ENCODE assay signal across 8 mouse cellular contexts in the genomic region with DNA sequence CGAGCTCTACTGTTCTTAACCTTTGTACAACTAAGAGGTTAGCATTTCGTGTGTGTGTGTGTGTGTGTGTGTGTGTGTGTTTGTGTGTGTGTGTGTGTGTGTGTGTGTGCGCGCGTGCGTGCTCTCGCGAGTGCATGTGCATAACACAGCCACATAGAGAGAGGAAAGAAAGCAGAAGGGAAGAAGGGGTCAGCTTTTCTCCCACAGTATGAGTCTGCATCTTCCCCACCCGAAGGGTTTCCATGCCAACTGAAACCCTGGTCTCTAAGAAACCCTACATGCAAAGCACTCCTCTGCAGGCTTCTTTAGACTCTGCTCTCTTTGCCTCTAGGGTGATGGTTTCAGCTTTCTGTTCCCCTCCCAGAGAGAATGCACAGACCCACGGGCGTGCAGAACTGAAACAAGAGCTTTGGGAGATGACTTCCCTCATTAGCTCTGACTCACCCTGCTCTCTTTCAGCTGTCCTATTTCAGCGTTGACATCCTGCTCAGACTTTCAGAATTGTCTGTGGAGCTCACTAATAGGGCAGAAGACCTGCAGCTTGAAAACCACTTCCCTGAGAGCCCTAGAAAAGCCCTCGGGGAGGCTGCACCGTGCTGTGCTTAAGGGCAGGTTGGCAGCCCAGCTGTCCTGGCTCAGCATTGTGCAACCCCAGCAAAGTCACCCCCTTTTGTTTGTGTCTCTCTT. TPM values are rescaled to one million over a fixed set of nuclear protein-coding genes. Genes with fewer than 3 reads are reported as not detected.
A peak's percentile ranks its signal among the peaks of the same experiment; 100 is the strongest.
DNase-seq lines count a peak whose midpoint lies in the region; ATAC-seq lines count a peak whose summit lies in the region.

No protein-coding gene starts in this region.

- no peak overlapping the region for H3K4me2 ChIP-seq in embryonic facial prominence, embryonic 14.5 days (ENCODE audit: low read depth, low read length)
- H3K4me2 ChIP-seq in neural tube, embryonic 15.5 days = no peak overlapping the region

- no peaks in the 10 kb centered on the region for H3K9me3 ChIP-seq in heart, embryonic 10.5 days
- no peaks in the 10 kb centered on the region for H3K9me3 ChIP-seq in embryonic facial prominence, embryonic 14.5 days (ENCODE audit: control insufficient read depth, low read length)
- no peaks in the 10 kb centered on the region for H3K9me3 ChIP-seq in neural tube, embryonic 15.5 days (replicated peaks)

- peak; percentile 74 for ATAC-seq in embryonic facial prominence, embryonic 14.5 days (ENCODE audit: low read depth)
- ATAC-seq in neural tube, embryonic 15.5 days (ENCODE audit: low FRiP score) = no peak

- DNase-seq in heart, adult 8-10 months (ENCODE audit: low spot score) = peak; percentile 48
- no peak for DNase-seq in heart, embryonic 10.5 days (ENCODE audit: low spot score)
- peak; percentile 73 for DNase-seq in CD4-positive, CD25-positive, alpha-beta regulatory T cell, adult 2 months (ENCODE audit: low read depth, low spot score)
- peak; percentile 68 for DNase-seq in embryonic facial prominence, embryonic 14.5 days (ENCODE audit: low spot score)
- peak; percentile 22 to 37 for DNase-seq in layer of hippocampus, postnatal 14 days (ENCODE audit: low spot score in 2 of 2)
- DNase-seq in adipocyte (ENCODE audit: low spot score) = no peak
- no peak for DNase-seq in urinary bladder, postnatal 36 days (ENCODE audit: low spot score in 2 of 2)

- no peak overlapping the region for H3K27ac ChIP-seq in heart, embryonic 10.5 days
- H3K27ac ChIP-seq in embryonic facial prominence, embryonic 14.5 days (replicated peaks; ENCODE audit: low read depth, low read length) = no peak overlapping the region
- H3K27ac ChIP-seq in neural tube, embryonic 15.5 days (replicated peaks) = peak overlapping the region; percentile 11; the same call in 1 of the 2 replicates

- no peaks in the 10 kb centered on the region for H3K36me3 ChIP-seq in heart, embryonic 10.5 days
- H3K36me3 ChIP-seq in embryonic facial prominence, embryonic 14.5 days (ENCODE audit: control insufficient read depth, insufficient read depth, low read length) = no peaks in the 10 kb centered on the region
- H3K36me3 ChIP-seq in neural tube, embryonic 15.5 days = no peaks in the 10 kb centered on the region

- WGBS in heart, embryonic 10.5 days = 74% methylated on average over 14 of the region's 14 CpGs
- WGBS in embryonic facial prominence, embryonic 14.5 days = 55% methylated on average over 14 of the region's 14 CpGs
- 57% methylated on average over 12 of the region's 14 CpGs for WGBS in neural tube, embryonic 15.5 days

- no peak overlapping the region for H3K4me3 ChIP-seq in heart, embryonic 10.5 days
- H3K4me3 ChIP-seq in embryonic facial prominence, embryonic 14.5 days (ENCODE audit: low read depth, low read length) = no peak overlapping the region
- H3K4me3 ChIP-seq in neural tube, embryonic 15.5 days (replicated peaks) = no peak overlapping the region

- no peak overlapping the region for H3K9ac ChIP-seq in embryonic facial prominence, embryonic 14.5 days (ENCODE audit: low read depth, low read length)
- no peak overlapping the region for H3K9ac ChIP-seq in neural tube, embryonic 15.5 days (replicated peaks)

- peaks cover 25% of the 10 kb centered on the region; the same call in 1 of the 2 replicates for H3K27me3 ChIP-seq in heart, embryonic 10.5 days (ENCODE audit: insufficient read depth, poor library complexity, severe bottlenecking)
- H3K27me3 ChIP-seq in embryonic facial prominence, embryonic 14.5 days (replicated peaks; ENCODE audit: control insufficient read depth, insufficient read depth, low read length) = no peaks in the 10 kb centered on the region
- H3K27me3 ChIP-seq in neural tube, embryonic 15.5 days (replicated peaks) = no peaks in the 10 kb centered on the region

- 0 out of 2 replicates have a peak, but pooled peaks cover 4% of the 10 kb centered on the region for H3K4me1 ChIP-seq in heart, embryonic 10.5 days
- peaks cover 2% of the 10 kb centered on the region; the same call in 1 of the 2 replicates for H3K4me1 ChIP-seq in embryonic facial prominence, embryonic 14.5 days (ENCODE audit: control insufficient read depth, insufficient read depth, low read length)
- H3K4me1 ChIP-seq in neural tube, embryonic 15.5 days = peaks cover 12% of the 10 kb centered on the region

RNA-seq across cellular contexts. Expression of gene Nod2, which starts 21.4 kb away (rescaled TPM):
- 1 to 10 TPM in 1 of 4 experiments, under 1 TPM in 3; 0.56 to 1.3 (median 0.68) TPM for total RNA-seq in heart, adult 8-10 months (2022)
- polyA plus RNA-seq in heart, embryonic 10.5 days (2016; fragmentation: Nextera tagmentation; extraction: Ambion mirVana) = 0.08 and 0.11 TPM in 2 replicates
- polyA plus RNA-seq in embryonic facial prominence, embryonic 14.5 days (2014; fragmentation: Nextera tagmentation; extraction: Ambion mirVana) = 0.19 and 0.58 TPM in 2 replicates
- under 1 TPM; 0.37 to 0.60 TPM for total RNA-seq in layer of hippocampus, postnatal 14 days (2021)
- 0.09 and 0.12 TPM in 2 replicates for polyA plus RNA-seq in neural tube, embryonic 15.5 days (2015; fragmentation: Nextera tagmentation; extraction: Ambion mirVana)

RNA-seq across cellular contexts. Expression of gene Cyld, which starts 28.3 kb away (rescaled TPM):
- total RNA-seq in heart, adult 8-10 months (2022) = 10 to 100 TPM; 26.3 to 31.2 (median 30.0) TPM
- 8.9 and 10.3 TPM in 2 replicates for polyA plus RNA-seq in heart, embryonic 10.5 days (2016; fragmentation: Nextera tagmentation; extraction: Ambion mirVana)
- polyA plus RNA-seq in embryonic facial prominence, embryonic 14.5 days (2014; fragmentation: Nextera tagmentation; extraction: Ambion mirVana) = 12.0 and 14.6 TPM in 2 replicates
- total RNA-seq in layer of hippocampus, postnatal 14 days (2021) = 10 to 100 TPM; 53.6 to 58.8 TPM
- 15.6 and 16.1 TPM in 2 replicates for polyA plus RNA-seq in neural tube, embryonic 15.5 days (2015; fragmentation: Nextera tagmentation; extraction: Ambion mirVana)

RNA-seq across cellular contexts. Expression of gene Snx20, which starts 32.6 kb away (rescaled TPM):
- total RNA-seq in heart, adult 8-10 months (2022) = 1 to 10 TPM in 1 of 4 experiments, under 1 TPM in 3; 0.63 to 1.6 (median 0.77) TPM
- 0.59 and 1.3 TPM in 2 replicates for polyA plus RNA-seq in heart, embryonic 10.5 days (2016; fragmentation: Nextera tagmentation; extraction: Ambion mirVana)
- 2.7 and 4.2 TPM in 2 replicates for polyA plus RNA-seq in embryonic facial prominence, embryonic 14.5 days (2014; fragmentation: Nextera tagmentation; extraction: Ambion mirVana)
- 1 to 10 TPM; 2.1 to 2.2 TPM for total RNA-seq in layer of hippocampus, postnatal 14 days (2021)
- 1.2 and 2.4 TPM in 2 replicates for polyA plus RNA-seq in neural tube, embryonic 15.5 days (2015; fragmentation: Nextera tagmentation; extraction: Ambion mirVana)

Comparison
In these comparisons a context has a peak if more than half of its experiments do, and no peak if none do; other contexts are left out.
1. DNase-seq: peak in heart, adult 8-10 months (single experiment), CD4-positive, CD25-positive, alpha-beta regulatory T cell, adult 2 months (single experiment), embryonic facial prominence, embryonic 14.5 days (single experiment) and layer of hippocampus, postnatal 14 days (2 of 2); none in heart, embryonic 10.5 days (single experiment), adipocyte (single experiment) and urinary bladder, postnatal 36 days (0 of 2).